Mouse (Mus musculus) heart, postnatal 0 days (tissue): ENCODE data around the gene Chrm1.

Source experiments
- CTCF ChIP-seq: IDR thresholded peaks from 2 replicates; pipeline ENCODE4 v1.5.1; 2016; ENCODE audit warnings: antibody characterized with exemption, control low read depth, low read depth
- EP300 ChIP-seq: IDR thresholded peaks from 2 replicates; pipeline ENCODE4 v1.6.1; 2016; ENCODE audit warnings: antibody characterized with exemption, low read depth

DNA sequence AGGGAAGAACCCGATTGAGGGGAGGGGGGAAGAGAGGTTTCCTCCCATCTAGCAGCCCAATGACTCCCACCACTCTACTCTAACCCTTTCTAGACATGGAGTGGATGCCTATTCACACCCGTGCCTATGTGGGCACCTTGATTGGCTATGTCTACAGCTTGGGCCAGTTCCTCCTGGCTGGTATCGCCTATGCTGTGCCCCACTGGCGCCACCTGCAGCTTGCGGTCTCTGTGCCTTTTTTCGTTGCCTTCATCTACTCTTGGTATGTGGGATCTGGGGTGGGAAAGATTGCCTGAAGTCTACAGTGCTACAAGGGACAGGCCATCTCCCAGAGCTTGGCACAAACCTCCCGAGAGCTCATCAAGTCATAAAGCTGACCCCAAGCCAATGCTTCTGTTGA is 42.5 kb upstream of the Chrm1 start:
- TF ChIP-seq CTCF = no peak
- TF ChIP-seq EP300 = no peak
